Mouse (Mus musculus): ENCODE data around the gene Heg1. TPM values are rescaled to one million over a fixed set of nuclear protein-coding genes. Genes with fewer than 3 reads are reported as not detected.

Gene Heg1
- total RNA-seq, 2 experiments from 2014 or later: 199 to 203 TPM

- intact Hi-C loops (cut with DNase I): loop anchor here (2.0 kb wide), 1 partner anchor 14 kb away; no protein-coding TSS in a partner anchor
- no peak for DNase-seq
These were observed 16.4 kb downstream of the Heg1 start for GRCm38 (mm10) chr16:33700584-33700983.

GRCm38 (mm10) chr16:33701872-33702271, 17.7 kb downstream of the Heg1 start:
- no peak for DNase-seq
- intact Hi-C loops (cut with DNase I): loop anchor here (2.0 kb wide), 1 partner anchor 15 kb away; no protein-coding TSS in a partner anchor

GRCm38 (mm10) chr16:33704289-33704688, 20.1 kb downstream of the Heg1 start:
- intact Hi-C loops (cut with DNase I): no loop called here
- no peak for DNase-seq

GRCm38 (mm10) chr16:33705258-33705657, 21.1 kb downstream of the Heg1 start:
- intact Hi-C loops (cut with DNase I): no loop called here
- peak; percentile 53 to 59 for DNase-seq

- DNase-seq: no peak
- intact Hi-C loops (cut with DNase I): no loop called here
These were observed 22.1 kb downstream of the Heg1 start for GRCm38 (mm10) chr16:33706111-33706890.

- intact Hi-C loops (cut with DNase I): no loop called here
- DNase-seq: no peak
These were observed 23.9 kb downstream of the Heg1 start for GRCm38 (mm10) chr16:33708031-33708430.

GRCm38 (mm10) chr16:33708585-33709397, 24.6 kb downstream of the Heg1 start:
- DNase-seq: no peak
- intact Hi-C loops (cut with DNase I): no loop called here

GRCm38 (mm10) chr16:33714271-33714670, 30.1 kb downstream of the Heg1 start:
- intact Hi-C loops (cut with DNase I): no loop called here
- DNase-seq: peak; percentile 70 to 71

GRCm38 (mm10) chr16:33723241-33723640, 39.1 kb downstream of the Heg1 start:
- no peak for DNase-seq
- intact Hi-C loops (cut with DNase I): no loop called here

GRCm38 (mm10) chr16:33723983-33724382, 39.8 kb downstream of the Heg1 start:
- no peak for DNase-seq

GRCm38 (mm10) chr16:33726261-33726660, 42.1 kb downstream of the Heg1 start:
- intact Hi-C loops (cut with DNase I): no loop called here
- no peak for DNase-seq

More at GRCm38 (mm10) chr16:33723983-33724382, 39.8 kb downstream of the Heg1 start:
- intact Hi-C loops (cut with DNase I): no loop called here

- intact Hi-C loops (cut with DNase I): no loop called here
- no peak for DNase-seq
These were observed 42.7 kb downstream of the Heg1 start for GRCm38 (mm10) chr16:33726892-33727291.

GRCm38 (mm10) chr16:33728427-33728826, 44.3 kb downstream of the Heg1 start:
- intact Hi-C loops (cut with DNase I): no loop called here
- DNase-seq: no peak

- DNase-seq: no peak
- intact Hi-C loops (cut with DNase I): no loop called here
These were observed 47.1 kb downstream of the Heg1 start for GRCm38 (mm10) chr16:33731291-33731690.

GRCm38 (mm10) chr16:33732237-33732749, 48.1 kb downstream of the Heg1 start:
- DNase-seq: peak in 1 of 2 experiments; percentile 32
- intact Hi-C loops (cut with DNase I): no loop called here

GRCm38 (mm10) chr16:33732846-33733580, 48.8 kb downstream of the Heg1 start:
- intact Hi-C loops (cut with DNase I): no loop called here
- DNase-seq: no peak

GRCm38 (mm10) chr16:33733864-33734263, 49.7 kb downstream of the Heg1 start:
- intact Hi-C loops (cut with DNase I): no loop called here
- no peak for DNase-seq

GRCm38 (mm10) chr16:33734545-33734944, 50.4 kb downstream of the Heg1 start:
- no peak for DNase-seq
- intact Hi-C loops (cut with DNase I): no loop called here

- DNase-seq: no peak
- intact Hi-C loops (cut with DNase I): loop anchor here (5.0 kb wide), 1 partner anchor 48 kb away; no protein-coding TSS in a partner anchor
These were observed 51.1 kb downstream of the Heg1 start for GRCm38 (mm10) chr16:33735238-33735637.

GRCm38 (mm10) chr16:33735791-33736190, 51.6 kb downstream of the Heg1 start:
- no peak for DNase-seq
- intact Hi-C loops (cut with DNase I): loop anchor here (5.0 kb wide), 1 partner anchor 48 kb away; no protein-coding TSS in a partner anchor
